Mouse (Mus musculus): ENCODE data around the gene Arhgap9. TPM values are rescaled to one million over a fixed set of nuclear protein-coding genes. Genes with fewer than 3 reads are reported as not detected.
"Not testable (repeated sequence)": the region's sequence is repeated elsewhere in the genome, so short reads cannot be mapped to it uniquely, and the experiment has no call there.

The Arhgap9 gene
- total and polyA plus RNA-seq, 2 experiments = 1.5 to 2.1 TPM

- Histone ChIP-seq H3K79me2 (ENCODE audit: control insufficient read depth, insufficient read depth, low read length) (peaks cover 6% of the 10 kb centered on the region; the same call in 1 of the 2 replicates), H3K4me1 (ENCODE audit: control insufficient read depth, insufficient read depth, low read length) (peaks cover 8% of the 10 kb centered on the region), H3K9ac (ENCODE audit: low read depth, low read length) (no peak overlapping the region), H3K4me3 (ENCODE audit: insufficient read depth, low read depth, low read length) (no peak overlapping the region), H3K36me3 (ENCODE audit: control insufficient read depth, insufficient read depth, low read length) (peaks cover 9% of the 10 kb centered on the region; the same call in 1 of the 2 replicates), H3K27ac (replicated peaks; ENCODE audit: insufficient read depth, low read depth, low read length) (peak overlapping the region; percentile 90), H3K27me3 (ENCODE audit: control insufficient read depth, insufficient read depth, low read length) (no peaks in the 10 kb centered on the region)
- no peak for TF ChIP-seq POLR2A (IDR thresholded peaks at IDR 0.05; ENCODE audit: extremely low read depth, insufficient read depth, low read length)
- TF ChIP-seq CTCF (IDR thresholded peaks at IDR 0.05; ENCODE audit: low read depth, low read length) = no peak
- 5% methylated on average over 4 of the region's 4 CpGs for WGBS
- DNase-seq (ENCODE audit: extremely low read depth, low read depth, low spot score) = peak; percentile 86
These were observed 8.9 kb upstream of the Arhgap9 start for GRCm38 (mm10) chr10:127312858-127313257.

GRCm38 (mm10) chr10:127313516-127313915 lies 8.2 kb upstream of the Arhgap9 start:
- H3K4me3 ChIP-seq (ENCODE audit: insufficient read depth, low read depth, low read length); H3K79me2 ChIP-seq (ENCODE audit: control insufficient read depth, insufficient read depth, low read length); DNase-seq (ENCODE audit: extremely low read depth, low read depth, low spot score); H3K9ac ChIP-seq (ENCODE audit: low read depth, low read length); H3K4me1 ChIP-seq (ENCODE audit: control insufficient read depth, insufficient read depth, low read length); H3K36me3 ChIP-seq (ENCODE audit: control insufficient read depth, insufficient read depth, low read length); H3K27me3 ChIP-seq (ENCODE audit: control insufficient read depth, insufficient read depth, low read length); H3K27ac ChIP-seq (replicated peaks; ENCODE audit: insufficient read depth, low read depth, low read length): not testable (repeated sequence)
- 91% methylated on average over 5 of the region's 5 CpGs for WGBS

GRCm38 (mm10) chr10:127314950-127315349 lies 6.8 kb upstream of the Arhgap9 start:
- not testable (repeated sequence) for H3K4me3 ChIP-seq (ENCODE audit: insufficient read depth, low read depth, low read length); H3K79me2 ChIP-seq (ENCODE audit: control insufficient read depth, insufficient read depth, low read length); H3K4me1 ChIP-seq (ENCODE audit: control insufficient read depth, insufficient read depth, low read length); H3K27ac ChIP-seq (replicated peaks; ENCODE audit: insufficient read depth, low read depth, low read length); DNase-seq (ENCODE audit: extremely low read depth, low read depth, low spot score); H3K27me3 ChIP-seq (ENCODE audit: control insufficient read depth, insufficient read depth, low read length); H3K36me3 ChIP-seq (ENCODE audit: control insufficient read depth, insufficient read depth, low read length); H3K9ac ChIP-seq (ENCODE audit: low read depth, low read length)
- 78% methylated on average over 1 of the region's 1 CpGs for WGBS

- Histone ChIP-seq H3K4me3 (ENCODE audit: insufficient read depth, low read depth, low read length) (no peak overlapping the region), H3K9ac (ENCODE audit: low read depth, low read length) (no peak overlapping the region), H3K4me1 (ENCODE audit: control insufficient read depth, insufficient read depth, low read length) (peaks cover 3% of the 10 kb centered on the region), H3K27me3 (ENCODE audit: control insufficient read depth, insufficient read depth, low read length) (no peaks in the 10 kb centered on the region), H3K36me3 (ENCODE audit: control insufficient read depth, insufficient read depth, low read length) (no peaks in the 10 kb centered on the region), H3K79me2 (ENCODE audit: control insufficient read depth, insufficient read depth, low read length) (no peaks in the 10 kb centered on the region), H3K27ac (replicated peaks; ENCODE audit: insufficient read depth, low read depth, low read length) (no peak overlapping the region)
- WGBS = 81% methylated on average over 2 of the region's 2 CpGs
- TF ChIP-seq CTCF (IDR thresholded peaks at IDR 0.05; ENCODE audit: low read depth, low read length) (no peak), POLR2A (IDR thresholded peaks at IDR 0.05; ENCODE audit: extremely low read depth, insufficient read depth, low read length) (no peak)
- DNase-seq (ENCODE audit: extremely low read depth, low read depth, low spot score) = no peak
These were observed 4.5 kb upstream of the Arhgap9 start for GRCm38 (mm10) chr10:127317277-127317676.

GRCm38 (mm10) chr10:127318009-127318408 lies 3.8 kb upstream of the Arhgap9 start:
- 64% methylated on average over 4 of the region's 4 CpGs for WGBS
- no peak overlapping the region for H3K27ac ChIP-seq (replicated peaks; ENCODE audit: insufficient read depth, low read depth, low read length)
- no peaks in the 10 kb centered on the region for H3K27me3 ChIP-seq (ENCODE audit: control insufficient read depth, insufficient read depth, low read length)
- no peaks in the 10 kb centered on the region for H3K79me2 ChIP-seq (ENCODE audit: control insufficient read depth, insufficient read depth, low read length)
- no peak overlapping the region for H3K4me3 ChIP-seq (ENCODE audit: insufficient read depth, low read depth, low read length)
- H3K4me1 ChIP-seq (ENCODE audit: control insufficient read depth, insufficient read depth, low read length) = peaks cover 2% of the 10 kb centered on the region
- H3K36me3 ChIP-seq (ENCODE audit: control insufficient read depth, insufficient read depth, low read length) = no peaks in the 10 kb centered on the region
- H3K9ac ChIP-seq (ENCODE audit: low read depth, low read length) = no peak overlapping the region
- TF ChIP-seq CTCF (IDR thresholded peaks at IDR 0.05; ENCODE audit: low read depth, low read length) (no peak), POLR2A (IDR thresholded peaks at IDR 0.05; ENCODE audit: extremely low read depth, insufficient read depth, low read length) (no peak)
- DNase-seq (ENCODE audit: extremely low read depth, low read depth, low spot score) = no peak

DNA sequence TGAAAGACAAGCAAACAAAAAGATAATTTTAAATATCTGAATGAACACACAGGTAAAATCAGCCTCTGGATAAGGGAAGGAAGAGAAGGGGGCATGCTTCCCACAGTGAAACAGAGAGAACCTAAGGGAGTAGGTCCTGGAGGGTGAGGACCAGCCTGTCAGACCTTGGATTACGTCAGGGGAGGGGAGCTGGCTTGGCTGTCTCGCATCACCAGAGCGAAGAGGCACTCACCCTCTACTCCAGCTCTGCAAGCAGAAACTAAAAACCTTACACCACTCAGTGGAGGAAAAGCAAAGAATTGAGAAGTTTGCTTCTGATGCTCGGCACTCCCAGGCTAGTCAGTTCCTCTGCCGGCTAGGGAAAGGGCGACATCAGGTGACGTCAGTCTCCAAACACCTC lies 1.8 kb upstream of the Arhgap9 start:
- H3K4me1 ChIP-seq (ENCODE audit: control insufficient read depth, insufficient read depth, low read length) = no peaks in the 10 kb centered on the region
- WGBS = 70% methylated on average over 7 of the region's 7 CpGs
- H3K27me3 ChIP-seq (ENCODE audit: control insufficient read depth, insufficient read depth, low read length) = no peaks in the 10 kb centered on the region
- no peaks in the 10 kb centered on the region for H3K79me2 ChIP-seq (ENCODE audit: control insufficient read depth, insufficient read depth, low read length)
- no peak for DNase-seq (ENCODE audit: extremely low read depth, low read depth, low spot score)
- H3K4me3 ChIP-seq (ENCODE audit: insufficient read depth, low read depth, low read length) = no peak overlapping the region
- H3K27ac ChIP-seq (replicated peaks; ENCODE audit: insufficient read depth, low read depth, low read length) = no peak overlapping the region
- no peaks in the 10 kb centered on the region for H3K36me3 ChIP-seq (ENCODE audit: control insufficient read depth, insufficient read depth, low read length)
- TF ChIP-seq POLR2A (IDR thresholded peaks at IDR 0.05; ENCODE audit: extremely low read depth, insufficient read depth, low read length) (no peak), CTCF (IDR thresholded peaks at IDR 0.05; ENCODE audit: low read depth, low read length) (no peak)
- H3K9ac ChIP-seq (ENCODE audit: low read depth, low read length) = no peak overlapping the region

Measured in liver, adult 2 months (tissue).